9 mouse cellular contexts compared by ENCODE assay signal in genomic region chr4:139382231-139382630, GRCm38 (mm10). TPM values are rescaled to one million over a fixed set of nuclear protein-coding genes. Genes with fewer than 3 reads are reported as not detected.
DNase-seq lines count a peak whose midpoint lies in the region; ATAC-seq and TF ChIP-seq lines count a peak whose summit lies in the region.
"Had no signal": no experiment of that assay in that cellular context is flagged by ENCODE, and none has a peak within 500 bp of the region (broad histone marks: within the 10 kb centered on the region; RNA-seq: fewer than 3 reads in every experiment).

No protein-coding gene starts in this region.

- TF ChIP-seq CTCF in liver, embryonic 14.5 days (IDR thresholded peaks at IDR 0.05; ENCODE audit: low read depth), result no peak

- peak overlapping the region; percentile 95 for H3K4me2 ChIP-seq in heart, embryonic 13.5 days
- peak overlapping the region; percentile 89 for H3K4me2 ChIP-seq in liver, embryonic 14.5 days (ENCODE audit: low read depth)

- no peak for DNase-seq in heart, adult 18-20 months
- DNase-seq in ES-E14 (ENCODE audit: low read depth, low spot score), result no peak
- DNase-seq in liver, embryonic 14.5 days (ENCODE audit: low read depth in 3 of 3, low spot score in 3 of 3), result peak; percentile 41 to 47 (median 41)
- no peak for DNase-seq in urinary bladder, postnatal 14 days (ENCODE audit: low spot score)
- no peak for DNase-seq in urinary bladder, adult 2 months (ENCODE audit: low spot score)
- DNase-seq: cerebellum, adult 18-20 months had no signal

- no peak overlapping the region for H3K27ac ChIP-seq in heart, embryonic 13.5 days (replicated peaks)
- no peak overlapping the region for H3K27ac ChIP-seq in ES-E14 (ENCODE audit: insufficient read depth, low read depth, low read length, poor library complexity, severe bottlenecking)
- peak overlapping the region; percentile 68 for H3K27ac ChIP-seq in liver, embryonic 14.5 days

- no peak for TF ChIP-seq EP300 in liver, embryonic 14.5 days (IDR thresholded peaks at IDR 0.05; ENCODE audit: low read depth)

- H3K9ac ChIP-seq in heart, embryonic 13.5 days, result peak overlapping the region; percentile 73
- H3K9ac ChIP-seq in ES-E14 (ENCODE audit: insufficient read depth, low read depth, low read length, poor library complexity, severe bottlenecking), result peak overlapping the region; percentile 22; the same call in 1 of the 2 replicates
- peak overlapping the region; percentile 82 for H3K9ac ChIP-seq in liver, embryonic 14.5 days (replicated peaks)

- H3K4me3 ChIP-seq in heart, embryonic 13.5 days, result peak overlapping the region; percentile 96
- H3K4me3 ChIP-seq in ES-E14 (ENCODE audit: insufficient read depth in 1 of 2, low read depth in 1 of 2, low read length in 2 of 2, poor library complexity in 1 of 2, severe bottlenecking in 1 of 2), result peak overlapping the region in 1 of 2 experiments; percentile 15; a peak in 1 of 4 replicates
- peak overlapping the region; percentile 96 for H3K4me3 ChIP-seq in erythroblast, embryonic 14.5 days (replicated peaks)
- peak overlapping the region; percentile 90 to 92 for H3K4me3 ChIP-seq in liver, embryonic 14.5 days (ENCODE audit: insufficient read depth in 1 of 2, low read depth in 2 of 2, low read length in 2 of 2)

- ATAC-seq in heart, embryonic 13.5 days (ENCODE audit: extremely low read depth, insufficient number of reproducible peaks, low FRiP score, low TSS enrichment), result no peak
- peak; percentile 3; the same call in 1 of the 2 replicates for ATAC-seq in liver, embryonic 14.5 days (ENCODE audit: insufficient read depth)
- ATAC-seq in cerebellum, adult (ENCODE audit: insufficient number of reproducible peaks, low FRiP score, low TSS enrichment), result no peak

- in situ Hi-C loops in ES-E14 (cut with MboI; ENCODE audit: low sequenced_read_pairs in 2 of 2, unreplicated experiment in 2 of 2), result no loop called here

- no peaks in the 10 kb centered on the region for H3K9me3 ChIP-seq in heart, embryonic 13.5 days
- no peaks in the 10 kb centered on the region for H3K9me3 ChIP-seq in ES-E14 (ENCODE audit: control insufficient read depth, insufficient read depth, low read depth, low read length)
- no peaks in the 10 kb centered on the region for H3K9me3 ChIP-seq in erythroblast, embryonic 14.5 days (ENCODE audit: control insufficient read depth, low read length)
- H3K9me3 ChIP-seq in liver, embryonic 14.5 days (ENCODE audit: control insufficient read depth, low read length), result no peaks in the 10 kb centered on the region

- peaks cover 60% of the 10 kb centered on the region for H3K4me1 ChIP-seq in heart, embryonic 13.5 days
- H3K4me1 ChIP-seq in ES-E14 (ENCODE audit: control insufficient read depth in 2 of 2, insufficient read depth in 2 of 2, low read length in 2 of 2, poor library complexity in 1 of 2), result peaks cover 6 to 10% of the 10 kb centered on the region in 2 experiments
- peaks cover 59% of the 10 kb centered on the region for H3K4me1 ChIP-seq in erythroblast, embryonic 14.5 days (ENCODE audit: control insufficient read depth)
- peaks cover 17 to 19% of the 10 kb centered on the region in 2 experiments for H3K4me1 ChIP-seq in liver, embryonic 14.5 days (replicated peaks; ENCODE audit: control insufficient read depth in 2 of 2, insufficient read depth in 2 of 2, low read length in 1 of 2)

- no peaks in the 10 kb centered on the region for H3K27me3 ChIP-seq in heart, embryonic 13.5 days (replicated peaks)
- no peaks in the 10 kb centered on the region for H3K27me3 ChIP-seq in erythroblast, embryonic 14.5 days (ENCODE audit: control insufficient read depth)
- H3K27me3 ChIP-seq in liver, embryonic 14.5 days (ENCODE audit: control insufficient read depth, insufficient read depth, low read length), result no peaks in the 10 kb centered on the region

- H3K36me3 ChIP-seq in heart, embryonic 13.5 days, result peaks cover 11% of the 10 kb centered on the region
- H3K36me3 ChIP-seq in ES-E14 (ENCODE audit: control insufficient read depth, insufficient read depth, low read length, poor library complexity, severe bottlenecking), result peaks cover 3% of the 10 kb centered on the region; the same call in 1 of the 2 replicates
- H3K36me3 ChIP-seq in erythroblast, embryonic 14.5 days (ENCODE audit: control insufficient read depth), result peaks cover 48% of the 10 kb centered on the region
- peaks cover 3% of the 10 kb centered on the region; the same call in 1 of the 2 replicates for H3K36me3 ChIP-seq in liver, embryonic 14.5 days (replicated peaks; ENCODE audit: control insufficient read depth, insufficient read depth, low read depth)

- 54% methylated on average over 7 of the region's 7 CpGs for WGBS in heart, embryonic 13.5 days
- WGBS in liver, embryonic 14.5 days (ENCODE audit: insufficient replicate concordance), result 13% methylated on average over 7 of the region's 7 CpGs

TF ChIP-seq in ES-E14, 5 proteins besides CTCF, POLR2A, EP300 and RAD21:
- no peak for TF ChIP-seq CHD2 (IDR thresholded peaks at IDR 0.05; ENCODE audit: low read depth, low read length)
- no peak for TF ChIP-seq ZNF384 (IDR thresholded peaks at IDR 0.05; ENCODE audit: low read depth, low read length)
- no peak for TF ChIP-seq MAFK (IDR thresholded peaks at IDR 0.05; ENCODE audit: insufficient read depth, low read depth, low read length)
- TF ChIP-seq HCFC1 (IDR thresholded peaks at IDR 0.05; ENCODE audit: borderline replicate concordance, insufficient read depth, low read length), result no peak
- TF ChIP-seq ZC3H11A (IDR thresholded peaks at IDR 0.05; ENCODE audit: borderline replicate concordance, low read depth, low read length), result no peak
TF ChIP-seq in ES-E14: peak in this region for 0.

RNA-seq across cellular contexts. Expression of gene Ubr4, which starts 29.8 kb away (rescaled TPM):
- polyA plus RNA-seq in heart, embryonic 13.5 days (2015; fragmentation: Nextera tagmentation; extraction: Ambion mirVana), result 53.2 and 53.4 TPM in 2 replicates
- 100 to 1,000 TPM in 1 of 2 experiments, 10 to 100 TPM in 1; 93.4 to 104 TPM for total RNA-seq in heart, adult 18-20 months (2021)
- 199 and 224 TPM in 2 replicates for total RNA-seq in ES-E14 (2012; rRNA removed)
- polyA plus RNA-seq in erythroblast, embryonic 14.5 days (2012), result 14.8 and 24.3 TPM in 2 replicates
- polyA plus RNA-seq in liver, embryonic 14.5 days (2012; rRNA removed), result 55.5 and 58.9 TPM in 2 replicates
- polyA plus RNA-seq in liver, embryonic 14.5 days (2014; fragmentation: Nextera tagmentation; extraction: Ambion mirVana), result 34.0 and 38.9 TPM in 2 replicates
- polyA plus RNA-seq in urinary bladder, adult 2 months (2012; rRNA removed), result 169 and 190 TPM in 2 replicates

RNA-seq across cellular contexts. Expression of gene Emc1, which starts 29.8 kb away (rescaled TPM):
- 39.6 and 41.0 TPM in 2 replicates for polyA plus RNA-seq in heart, embryonic 13.5 days (2015; fragmentation: Nextera tagmentation; extraction: Ambion mirVana)
- 10 to 100 TPM; 47.8 to 52.4 TPM for total RNA-seq in heart, adult 18-20 months (2021)
- total RNA-seq in ES-E14 (2012; rRNA removed), result 88.0 and 136 TPM in 2 replicates
- polyA plus RNA-seq in erythroblast, embryonic 14.5 days (2012), result 0.37 and 0.43 TPM in 2 replicates
- polyA plus RNA-seq in liver, embryonic 14.5 days (2012; rRNA removed), result 9.4 and 10.6 TPM in 2 replicates
- 5.3 and 6.5 TPM in 2 replicates for polyA plus RNA-seq in liver, embryonic 14.5 days (2014; fragmentation: Nextera tagmentation; extraction: Ambion mirVana)
- 41.3 and 43.8 TPM in 2 replicates for polyA plus RNA-seq in urinary bladder, adult 2 months (2012; rRNA removed)

RNA-seq across cellular contexts. Expression of gene Mrto4, which starts 29.9 kb away (rescaled TPM):
- polyA plus RNA-seq in heart, embryonic 13.5 days (2015; fragmentation: Nextera tagmentation; extraction: Ambion mirVana), result 77.9 and 91.9 TPM in 2 replicates
- 10 to 100 TPM; 26.0 to 30.7 TPM for total RNA-seq in heart, adult 18-20 months (2021)
- total RNA-seq in ES-E14 (2012; rRNA removed), result 290 and 318 TPM in 2 replicates
- polyA plus RNA-seq in erythroblast, embryonic 14.5 days (2012), result 6.4 and 7.7 TPM in 2 replicates
- 37.3 and 57.9 TPM in 2 replicates for polyA plus RNA-seq in liver, embryonic 14.5 days (2012; rRNA removed)
- polyA plus RNA-seq in liver, embryonic 14.5 days (2014; fragmentation: Nextera tagmentation; extraction: Ambion mirVana), result 86.7 and 89.3 TPM in 2 replicates
- polyA plus RNA-seq in urinary bladder, adult 2 months (2012; rRNA removed), result 40.5 and 42.4 TPM in 2 replicates

Comparison
In these comparisons a context has a peak if more than half of its experiments do, and no peak if none do; other contexts are left out.
1. H3K9ac ChIP-seq: peak in every context shown above with its lines; median percentile 82 in liver, embryonic 14.5 days; 73 in heart, embryonic 13.5 days; 22 in ES-E14.
2. DNase-seq: peak in liver, embryonic 14.5 days (3 of 3); none in heart, adult 18-20 months (0 of 2), ES-E14 (single experiment), urinary bladder, postnatal 14 days (single experiment) and urinary bladder, adult 2 months (single experiment).